Mouse (Mus musculus): ENCODE measurements around the gene Selenoo.

DNA sequence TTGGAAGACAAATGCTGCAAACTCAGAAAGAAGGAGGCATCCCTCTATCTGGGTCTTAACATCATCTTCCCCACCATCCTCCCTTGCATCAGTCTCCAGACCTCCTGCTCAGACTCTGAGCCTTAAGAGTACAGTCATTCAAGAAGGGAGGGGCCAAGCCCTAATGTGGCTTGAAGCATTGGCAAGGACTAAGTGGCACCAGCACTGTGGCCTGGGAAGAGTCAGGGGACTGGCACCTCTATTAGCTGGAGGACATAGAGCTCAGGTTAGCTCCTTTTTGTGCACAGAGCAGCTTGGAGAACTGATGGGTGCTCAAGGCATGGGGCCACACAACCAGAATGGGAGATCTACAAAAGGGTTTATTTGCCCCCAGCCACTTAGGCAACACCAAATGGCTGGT lies 41.4 kb downstream of the Selenoo start:
- TF ChIP-seq CTCF (IDR thresholded peaks at IDR 0.05; ENCODE audit: low read depth) (no peak), EP300 (optimal IDR thresholded peaks at IDR 0.05) (no peak)

All from stomach, postnatal 0 days (tissue).